Mouse (Mus musculus) intestine, embryonic 15.5 days (tissue): Measurements from ENCODE around the gene Gm20715. TPM values are rescaled to one million over a fixed set of nuclear protein-coding genes. Genes with fewer than 3 reads are reported as not detected.
A peak's percentile ranks its signal among the peaks of the same experiment; 100 is the strongest.
"Not testable (repeated sequence)": the region's sequence is repeated elsewhere in the genome, so short reads cannot be mapped to it uniquely, and the experiment has no call there.

Experiments
- ATAC-seq: fragments of 200-750 bp; cut with Nextera tagmentation; 2 replicates; pipeline ENCODE4 v1.8.0; 2017; ENCODE audit warnings: moderate TSS enrichment, moderate library complexity
- H3K27ac ChIP-seq: fragments of 300-500 bp; sonication (generic); 2 replicates; pipeline ENCODE4 v1.5.1; 2015; ENCODE audit warnings: mild to moderate bottlenecking, inconsistent platforms
- H3K27me3 ChIP-seq: fragments of 300-500 bp; sonication (generic); replicated peaks from 2 replicates; pipeline ENCODE4 v1.6.1; 2015; ENCODE audit warnings: inconsistent platforms
- H3K36me3 ChIP-seq: fragments of 300-500 bp; sonication (generic); 2 replicates; pipeline ENCODE4 v1.6.1; 2015; ENCODE audit warnings: inconsistent platforms
- H3K4me1 ChIP-seq: fragments of 300-500 bp; sonication (generic); replicated peaks from 2 replicates; pipeline ENCODE4 v1.6.1; 2015; ENCODE audit warnings: inconsistent platforms
- H3K4me2 ChIP-seq: fragments of 300-500 bp; sonication (generic); replicated peaks from 2 replicates; pipeline ENCODE4 v1.6.1; 2015; ENCODE audit warnings: mild to moderate bottlenecking, inconsistent platforms
- H3K4me3 ChIP-seq: fragments of 300-500 bp; sonication (generic); replicated peaks from 2 replicates; pipeline ENCODE4 v1.5.1; 2015; ENCODE audit warnings: inconsistent platforms
- H3K9ac ChIP-seq: fragments of 300-500 bp; sonication (generic); 2 replicates; pipeline ENCODE4 v1.6.1; 2015; ENCODE audit warnings: inconsistent platforms
- H3K9me3 ChIP-seq: fragments of 300-500 bp; sonication (generic); 2 replicates; pipeline ENCODE4 v1.6.1; 2016; ENCODE audit warnings: inconsistent platforms
- WGBS: fragments of 180-500 bp; shearing (Covaris S2); methylation state at CpG from one replicate; pipeline ENCODE4 v1.1.7; 2015; 5-methylcytosine and 5-hydroxymethylcytosine counted together
- polyA plus RNA-seq: library from polyadenylated mRNA; unstranded; fragments of >200 nt; fragmentation: Nextera tagmentation; extraction: Ambion mirVana; gene quantifications from 2 replicates; pipeline ENCODE4 v1.2.1, GENCODE M21; 2015

The Gm20715 gene
- not detected in 2 replicates for polyA plus RNA-seq

DNA sequence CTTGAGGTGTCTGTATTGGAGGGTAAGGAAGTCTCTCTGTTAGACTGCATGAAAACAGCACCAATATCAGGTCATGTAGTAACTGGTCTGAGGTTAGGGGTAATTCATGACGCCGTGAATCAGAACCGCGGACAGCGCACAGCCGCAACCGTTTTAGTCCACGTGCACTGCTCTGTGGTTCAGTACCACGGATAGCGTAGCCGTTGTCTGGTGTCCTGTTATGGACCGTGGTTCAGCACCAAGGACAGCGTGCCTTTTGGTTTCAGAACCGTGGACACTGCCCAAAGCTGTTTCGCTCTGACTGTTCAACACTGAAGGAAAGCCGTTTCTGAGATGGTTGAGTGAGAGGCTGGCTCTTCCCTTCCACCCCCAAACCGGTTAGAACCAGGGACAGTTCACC is at the start of gene Gm20715:
Gene Gm20715 (plus strand): TSS at position 235 of the 400 bp plus-strand sequence.
- no peaks in the 10 kb centered on the region for H3K27me3 ChIP-seq
- no peak within 1 kb of the TSS for H3K9ac ChIP-seq
- 1% methylated on average over 17 of the region's 17 CpGs for WGBS
- no peak within 1 kb of the TSS for H3K4me3 ChIP-seq
- H3K9me3 ChIP-seq = no peaks in the 10 kb centered on the region
- H3K4me1 ChIP-seq = no peaks in the 10 kb centered on the region
- ATAC-seq = peak; percentile 94
- no peaks in the 10 kb centered on the region for H3K36me3 ChIP-seq
- no peak within 1 kb of the TSS for H3K27ac ChIP-seq
- H3K4me2 ChIP-seq = no peak within 1 kb of the TSS

DNA sequence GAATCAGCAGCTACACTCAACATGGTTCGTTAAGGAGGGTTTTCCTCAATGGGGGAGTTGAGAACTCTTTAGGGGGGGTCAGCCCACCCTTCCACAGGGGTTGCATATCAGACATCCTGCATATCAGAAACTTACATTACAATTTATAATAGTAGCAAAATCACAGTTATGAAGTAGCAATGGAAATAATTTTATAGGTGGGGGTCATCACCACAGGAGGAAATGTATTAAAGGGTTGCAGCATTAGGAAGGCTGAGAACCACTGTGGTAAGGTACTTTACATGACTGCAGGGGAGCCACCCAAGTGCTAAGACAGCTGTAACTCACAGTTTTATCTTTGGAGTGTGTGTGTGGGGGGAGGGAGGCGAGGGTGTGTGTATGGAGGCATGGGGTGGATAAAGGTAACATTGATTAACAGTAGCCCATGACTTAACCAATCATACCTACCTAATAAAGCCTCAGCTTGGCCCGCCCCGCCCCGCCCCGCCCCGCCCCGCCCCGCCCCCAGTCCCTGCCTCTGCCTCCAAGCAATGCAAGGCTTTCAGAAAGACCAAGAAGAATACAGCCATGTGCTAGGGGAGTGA is 49.5 kb upstream of the Gm20715 start:
- ATAC-seq = no peak
- H3K9ac ChIP-seq = no peak overlapping the region
- no peaks in the 10 kb centered on the region for H3K27me3 ChIP-seq
- 0 out of 2 replicates have a peak, but pooled peaks cover 6% of the 10 kb centered on the region for H3K4me1 ChIP-seq
- H3K36me3 ChIP-seq = no peaks in the 10 kb centered on the region
- WGBS = 10% methylated on average over 9 of the region's 9 CpGs
- no peak overlapping the region for H3K27ac ChIP-seq
- H3K4me3 ChIP-seq = no peak overlapping the region
- H3K4me2 ChIP-seq = no peak overlapping the region
- H3K9me3 ChIP-seq = no peaks in the 10 kb centered on the region

DNA sequence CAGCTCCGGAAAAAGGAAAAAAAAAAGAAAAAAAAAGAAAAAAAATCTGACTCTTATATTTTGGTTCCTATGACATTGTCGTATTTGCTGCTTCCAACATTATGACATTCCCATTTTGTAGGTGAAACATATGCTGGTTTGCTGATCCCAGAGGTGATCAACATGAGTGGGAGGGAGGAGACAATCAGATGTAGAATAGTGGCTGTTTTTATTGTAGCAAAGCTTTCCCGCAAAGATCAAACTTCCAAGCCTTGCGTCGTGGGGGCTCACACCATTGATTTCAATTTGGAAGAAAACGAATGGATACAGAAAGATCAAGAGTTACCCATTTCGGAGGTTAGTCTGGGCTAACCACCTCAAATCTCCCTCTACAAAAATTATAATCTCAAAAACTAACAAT is 48.3 kb upstream of the Gm20715 start:
- 22% methylated on average over 7 of the region's 7 CpGs for WGBS
- ATAC-seq = no peak

DNA sequence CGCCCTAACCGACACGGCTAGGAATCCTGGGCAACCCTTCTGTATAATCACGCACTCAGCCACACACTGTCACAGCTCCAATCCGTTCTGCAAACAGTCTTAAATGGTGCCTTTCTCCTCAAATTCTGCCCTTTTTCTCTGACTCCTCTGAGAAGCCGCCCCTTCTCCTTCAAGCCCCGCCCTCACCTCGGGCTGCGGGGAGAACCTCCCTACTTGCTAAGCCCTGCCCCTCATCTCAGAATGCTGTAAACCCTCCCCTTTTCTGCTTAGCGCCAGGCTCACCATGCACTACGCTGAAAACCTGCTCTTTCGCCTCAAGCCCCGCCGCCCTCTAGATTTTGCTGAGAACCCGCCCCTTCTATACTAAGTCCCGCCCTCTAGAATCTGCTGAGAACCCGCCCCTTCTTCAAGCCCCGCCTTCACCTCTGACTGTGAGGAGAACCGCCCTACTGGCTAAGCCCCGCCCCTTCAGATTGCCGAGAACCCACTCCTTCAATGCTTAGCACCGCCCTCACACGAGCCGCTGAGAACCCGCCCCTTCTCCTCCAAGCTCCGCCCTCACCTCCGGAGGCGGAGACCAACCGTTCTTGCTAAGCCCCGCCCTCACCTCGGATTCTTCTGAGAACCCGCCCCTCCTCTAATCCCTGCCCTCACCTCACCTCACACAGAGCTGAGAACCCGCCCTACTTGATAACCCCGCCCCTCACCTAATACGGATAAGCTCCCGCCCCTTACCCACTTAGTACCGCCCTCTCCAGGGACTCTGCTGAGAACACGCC is 47.6 kb upstream of the Gm20715 start:
- peak overlapping the region; percentile 48 for H3K9ac ChIP-seq
- no peaks in the 10 kb centered on the region for H3K9me3 ChIP-seq
- H3K36me3 ChIP-seq = no peaks in the 10 kb centered on the region
- H3K4me1 ChIP-seq = 0 out of 2 replicates have a peak, but pooled peaks cover 6% of the 10 kb centered on the region
- peak overlapping the region; percentile 40 for H3K4me3 ChIP-seq
- peak overlapping the region; percentile 77 for H3K27ac ChIP-seq
- H3K4me2 ChIP-seq = peak overlapping the region; percentile 61
- no peaks in the 10 kb centered on the region for H3K27me3 ChIP-seq
- WGBS = under 1% methylated on average over 38 of the region's 38 CpGs
- peak; percentile 94 for ATAC-seq

More for the DNA sequence above, 48.3 kb upstream of the Gm20715 start:
- H3K4me1 ChIP-seq = 0 out of 2 replicates have a peak, but pooled peaks cover 6% of the 10 kb centered on the region
- H3K36me3 ChIP-seq = no peaks in the 10 kb centered on the region
- H3K27me3 ChIP-seq = no peaks in the 10 kb centered on the region
- peak overlapping the region; percentile 40 for H3K4me3 ChIP-seq
- peak overlapping the region; percentile 77 for H3K27ac ChIP-seq
- H3K4me2 ChIP-seq = peak overlapping the region; percentile 61
- H3K9ac ChIP-seq = peak overlapping the region; percentile 48; the same call in 1 of the 2 replicates
- no peaks in the 10 kb centered on the region for H3K9me3 ChIP-seq

DNA sequence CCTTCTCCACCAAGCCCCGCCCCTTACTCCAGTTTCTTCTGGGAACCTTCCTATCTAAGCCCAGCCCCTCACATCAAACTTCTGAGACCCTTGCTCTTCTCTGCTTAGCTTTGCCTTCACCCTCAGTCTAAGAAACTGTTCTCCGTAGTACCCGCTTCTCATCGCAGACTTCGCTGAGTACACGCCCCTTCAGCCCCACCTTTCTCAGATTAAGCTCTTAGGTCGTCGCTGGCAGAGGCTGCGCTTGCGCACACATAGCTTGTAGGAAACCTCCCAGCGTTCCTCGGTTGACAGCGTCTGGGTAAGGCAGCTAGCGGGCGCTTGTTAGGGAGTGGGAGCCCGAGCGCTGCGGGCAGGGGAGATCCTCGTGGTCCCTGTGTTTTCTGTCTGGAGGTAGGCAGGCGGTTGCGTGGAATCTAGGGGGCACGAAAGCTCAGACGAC is 47.0 kb upstream of the Gm20715 start, which contains the start of gene Zfp78:
Gene Zfp78 (plus strand): TSS at position 234 of the 442 bp plus-strand sequence.
- H3K4me1 ChIP-seq = 0 out of 2 replicates have a peak, but pooled peaks cover 6% of the 10 kb centered on the region
- peak within 1 kb of the TSS; percentile 77 for H3K27ac ChIP-seq
- under 1% methylated on average over 23 of the region's 23 CpGs for WGBS
- H3K36me3 ChIP-seq = no peaks in the 10 kb centered on the region
- no peaks in the 10 kb centered on the region for H3K9me3 ChIP-seq
- peak within 1 kb of the TSS; percentile 48 for H3K9ac ChIP-seq
- ATAC-seq = peak; percentile 86
- peak within 1 kb of the TSS; percentile 40 for H3K4me3 ChIP-seq
- peak within 1 kb of the TSS; percentile 61 for H3K4me2 ChIP-seq
- H3K27me3 ChIP-seq = no peaks in the 10 kb centered on the region

DNA sequence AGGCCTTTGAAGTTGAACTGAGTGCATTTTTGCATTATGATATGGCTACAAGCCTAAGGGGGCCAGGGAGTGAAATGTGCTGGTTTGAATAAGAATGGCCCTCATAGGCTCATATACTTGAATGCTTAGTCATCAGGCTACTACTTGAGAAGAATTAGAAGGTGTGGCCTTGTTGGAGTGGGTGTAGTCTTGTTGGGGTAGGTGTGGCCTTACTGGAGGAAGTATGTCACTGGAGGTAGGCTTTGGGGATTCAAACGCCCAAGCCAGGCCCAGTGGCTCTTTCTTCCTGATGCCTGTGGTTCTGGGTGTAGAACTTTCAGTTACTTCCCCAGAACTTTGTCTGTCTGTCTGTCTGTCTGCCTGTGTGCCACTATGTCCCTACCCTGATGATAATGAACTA is 45.3 kb upstream of the Gm20715 start:
- H3K9ac ChIP-seq = no peak overlapping the region
- H3K4me3 ChIP-seq = no peak overlapping the region
- no peaks in the 10 kb centered on the region for H3K9me3 ChIP-seq
- H3K4me1 ChIP-seq = 0 out of 2 replicates have a peak, but pooled peaks cover 6% of the 10 kb centered on the region
- no peak overlapping the region for H3K4me2 ChIP-seq
- no peaks in the 10 kb centered on the region for H3K27me3 ChIP-seq
- ATAC-seq = no peak
- 68% methylated on average over 1 of the region's 1 CpGs for WGBS
- no peaks in the 10 kb centered on the region for H3K36me3 ChIP-seq
- H3K27ac ChIP-seq = no peak overlapping the region

DNA sequence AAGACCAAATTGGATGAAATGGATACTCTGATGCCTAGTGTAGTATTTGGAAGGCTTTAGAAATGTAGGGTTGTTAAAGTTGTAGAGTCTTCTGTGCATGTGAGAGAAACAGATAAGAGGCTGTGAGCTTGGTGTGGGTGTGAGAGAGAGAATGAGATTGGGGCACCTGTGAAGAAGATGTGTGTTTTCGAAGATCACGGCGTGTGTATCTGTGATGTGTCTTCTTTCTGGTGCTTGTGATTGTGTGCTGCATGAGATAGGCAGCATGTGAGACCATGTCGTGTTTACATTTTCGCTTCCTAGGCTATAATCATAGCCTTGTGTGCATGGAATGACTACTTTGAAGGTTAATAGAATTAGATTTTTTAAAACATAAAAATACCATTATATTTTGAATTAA is 42.9 kb upstream of the Gm20715 start:
- no peak for ATAC-seq
- Histone ChIP-seq H3K4me3 (no peak overlapping the region), H3K27me3 (no peaks in the 10 kb centered on the region), H3K27ac (no peak overlapping the region), H3K9ac (no peak overlapping the region), H3K4me2 (no peak overlapping the region), H3K4me1 (0 out of 2 replicates have a peak, but pooled peaks cover 6% of the 10 kb centered on the region), H3K9me3 (no peaks in the 10 kb centered on the region), H3K36me3 (no peaks in the 10 kb centered on the region)
- 85% methylated on average over 5 of the region's 5 CpGs for WGBS

DNA sequence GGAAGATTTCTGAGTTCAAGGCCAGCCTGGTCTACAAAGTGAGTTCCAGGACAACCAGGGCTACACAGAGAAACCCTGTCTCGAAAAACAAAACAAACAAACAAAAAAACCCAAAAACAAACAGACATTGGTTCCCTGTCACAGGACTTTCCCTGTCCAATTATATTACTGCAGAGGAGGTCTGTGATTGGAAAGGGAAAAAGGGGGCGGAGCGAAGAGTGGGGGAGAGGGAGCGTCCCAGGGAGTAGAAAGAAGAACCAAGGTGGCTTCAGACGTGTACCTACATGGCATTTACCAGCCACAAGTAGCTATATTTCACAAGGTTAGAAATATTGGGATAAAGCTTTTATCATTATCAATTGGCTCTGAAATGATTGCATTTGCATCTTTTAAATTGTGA is 41.9 kb upstream of the Gm20715 start:
- 81% methylated on average over 5 of the region's 5 CpGs for WGBS

DNA sequence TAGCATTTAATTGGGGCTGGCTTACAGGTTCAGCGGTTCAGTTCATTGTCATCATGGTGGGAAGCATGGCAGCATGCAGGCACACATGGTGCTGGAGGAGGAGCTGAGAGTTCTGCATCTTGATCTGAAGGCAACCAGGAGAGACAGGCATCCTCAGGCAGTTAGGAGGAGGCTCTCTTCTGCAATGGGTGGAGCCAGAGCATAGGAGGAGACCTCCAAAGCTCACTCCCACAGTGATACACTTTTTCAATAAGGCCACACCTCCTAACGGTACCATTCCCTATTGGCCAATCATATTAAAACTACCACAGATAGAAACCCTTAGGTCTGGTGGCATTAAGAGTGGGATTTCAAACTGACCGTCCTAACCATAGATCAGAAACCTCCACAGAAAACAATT is 40.6 kb upstream of the Gm20715 start:
- Histone ChIP-seq H3K9ac (no peak overlapping the region), H3K4me2 (no peak overlapping the region), H3K27ac (no peak overlapping the region), H3K4me3 (no peak overlapping the region), H3K9me3 (no peaks in the 10 kb centered on the region), H3K36me3 (no peaks in the 10 kb centered on the region), H3K27me3 (no peaks in the 10 kb centered on the region), H3K4me1 (no peaks in the 10 kb centered on the region)
- 83% methylated on average over 3 of the region's 3 CpGs for WGBS
- no peak for ATAC-seq

More for the DNA sequence above, 41.9 kb upstream of the Gm20715 start:
- not testable (repeated sequence) for H3K9ac ChIP-seq, H3K36me3 ChIP-seq, H3K4me2 ChIP-seq, H3K4me1 ChIP-seq, H3K27ac ChIP-seq, ATAC-seq, H3K9me3 ChIP-seq, H3K27me3 ChIP-seq, H3K4me3 ChIP-seq

DNA sequence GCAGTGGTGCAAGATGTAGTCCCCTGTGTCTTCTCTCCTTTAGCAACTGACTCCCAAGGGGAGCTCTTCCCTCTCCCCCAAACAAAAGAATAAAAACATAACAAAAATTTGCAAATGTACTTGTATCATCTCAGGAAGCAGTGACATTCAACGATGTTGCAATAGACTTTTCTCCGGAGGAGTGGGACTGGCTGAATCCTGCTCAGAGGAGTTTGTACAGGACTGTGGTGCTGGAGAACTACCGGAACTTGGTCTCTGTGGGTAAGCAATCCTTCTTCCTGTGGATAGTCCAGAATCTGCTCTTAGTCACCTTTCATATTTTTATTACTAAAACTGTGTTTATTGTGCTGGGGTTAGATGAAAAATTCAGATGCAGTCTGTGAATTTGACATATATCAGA is 37.1 kb upstream of the Gm20715 start:
- Histone ChIP-seq H3K27me3 (no peaks in the 10 kb centered on the region), H3K4me3 (no peak overlapping the region), H3K4me1 (no peaks in the 10 kb centered on the region), H3K4me2 (no peak overlapping the region), H3K9ac (no peak overlapping the region), H3K27ac (no peak overlapping the region), H3K36me3 (no peaks in the 10 kb centered on the region), H3K9me3 (no peaks in the 10 kb centered on the region)
- 90% methylated on average over 3 of the region's 3 CpGs for WGBS
- ATAC-seq = no peak

DNA sequence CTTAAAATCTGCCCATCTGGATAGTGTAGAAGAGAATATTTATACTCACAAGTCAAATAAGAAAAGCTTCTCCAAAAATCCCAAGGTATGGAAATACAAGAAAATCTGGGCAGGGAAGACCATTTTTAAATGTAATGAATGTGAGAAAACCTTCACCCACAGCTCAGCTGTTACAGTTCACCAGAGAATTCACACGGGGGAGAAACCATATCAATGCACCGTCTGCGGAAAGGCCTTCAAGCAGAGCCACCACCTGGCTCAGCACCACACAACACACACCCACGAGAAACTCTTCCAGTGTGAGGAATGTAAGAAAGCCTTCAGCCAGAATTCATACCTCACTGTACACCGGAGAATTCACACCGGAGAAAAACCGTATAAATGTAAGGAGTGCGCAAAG is 31.6 kb upstream of the Gm20715 start:
- no peaks in the 10 kb centered on the region for H3K36me3 ChIP-seq

DNA sequence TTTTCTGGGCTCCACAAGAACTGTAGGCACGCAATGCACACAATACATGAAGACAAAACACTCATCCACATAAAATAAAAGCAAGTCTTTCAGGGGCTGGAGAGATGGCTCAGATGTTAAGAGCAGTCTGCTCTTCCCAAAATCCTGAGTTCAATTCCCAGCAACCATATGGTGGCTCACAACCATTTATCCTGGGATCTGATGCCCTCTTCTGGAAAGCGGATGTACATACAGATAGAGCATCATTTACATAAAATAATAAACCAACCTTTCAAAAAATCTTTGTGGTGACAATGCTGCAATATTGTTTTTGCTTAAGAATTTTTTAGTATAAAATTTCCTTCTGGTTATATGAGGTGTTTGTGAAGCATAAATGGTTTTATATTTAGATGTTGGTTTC is 28.6 kb upstream of the Gm20715 start:
- peaks cover 6% of the 10 kb centered on the region; the same call in 1 of the 2 replicates for H3K4me1 ChIP-seq
- ATAC-seq = no peak
- H3K4me2 ChIP-seq = no peak overlapping the region
- H3K4me3 ChIP-seq = no peak overlapping the region
- H3K27ac ChIP-seq = no peak overlapping the region
- no peak overlapping the region for H3K9ac ChIP-seq
- H3K27me3 ChIP-seq = no peaks in the 10 kb centered on the region
- no peaks in the 10 kb centered on the region for H3K36me3 ChIP-seq
- 81% methylated on average over 2 of the region's 2 CpGs for WGBS
- H3K9me3 ChIP-seq = no peaks in the 10 kb centered on the region

More for the DNA sequence above, 31.6 kb upstream of the Gm20715 start:
- Histone ChIP-seq H3K4me1 (peaks cover 6% of the 10 kb centered on the region; the same call in 1 of the 2 replicates), H3K9me3 (no peaks in the 10 kb centered on the region), H3K4me2 (no peak overlapping the region), H3K9ac (no peak overlapping the region), H3K27me3 (no peaks in the 10 kb centered on the region), H3K27ac (no peak overlapping the region), H3K4me3 (no peak overlapping the region)
- WGBS = 85% methylated on average over 8 of the region's 8 CpGs
- ATAC-seq = no peak
